Mouse (Mus musculus): ENCODE measurements around the gene Cd55. TPM values are rescaled to one million over a fixed set of nuclear protein-coding genes. Genes with fewer than 3 reads are reported as not detected.
"Not testable (repeated sequence)": the region's sequence is repeated elsewhere in the genome, so short reads cannot be mapped to it uniquely, and the experiment has no call there.

The Cd55 gene
- polyA plus RNA-seq, 1 experiment from 2014 or later = 5.2 TPM

GRCm38 (mm10) chr1:130397109-130397508 is 65.4 kb downstream of the Cd55 start:
- not testable (repeated sequence) for H3K9me3 ChIP-seq; H3K4me1 ChIP-seq; ATAC-seq (ENCODE audit: insufficient number of reproducible peaks, insufficient read depth, low FRiP score, low TSS enrichment); H3K9ac ChIP-seq; H3K27ac ChIP-seq; H3K27me3 ChIP-seq; H3K4me3 ChIP-seq; H3K4me2 ChIP-seq (replicated peaks); H3K36me3 ChIP-seq

Other genes starting within 250 kb of the Cd55 start
- gene Cd55b, start 39.7 kb downstream of the Cd55 start, polyA plus RNA-seq (2016; fragmentation: Nextera tagmentation; extraction: Ambion mirVana) = not detected in 2 replicates
- not detected in 2 replicates for gene Zp3r, start 166.9 kb upstream of the Cd55 start, polyA plus RNA-seq (2016; fragmentation: Nextera tagmentation; extraction: Ambion mirVana)
- gene C4bp, start 198.9 kb upstream of the Cd55 start, polyA plus RNA-seq (2016; fragmentation: Nextera tagmentation; extraction: Ambion mirVana) = not detected in 2 replicates